Mouse (Mus musculus): Measurements from ENCODE around the gene Limd2. TPM values are rescaled to one million over a fixed set of nuclear protein-coding genes. Genes with fewer than 3 reads are reported as not detected.

The Limd2 gene
- total RNA-seq, 2 experiments from 2014 or later, result 11.8 to 15.0 TPM

GRCm38 (mm10) chr11:106174372-106174771 lies 13.7 kb upstream of the Limd2 start:
- peak in 1 of 2 experiments; percentile 47 for DNase-seq

- DNase-seq, result no peak
Measured at GRCm38 (mm10) chr11:106173228-106173627, 12.6 kb upstream of the Limd2 start.

- DNase-seq, result no peak
Measured at GRCm38 (mm10) chr11:106170807-106171206, 10.1 kb upstream of the Limd2 start.

- no peak for DNase-seq
Measured at GRCm38 (mm10) chr11:106167435-106167834, 6.8 kb upstream of the Limd2 start.

GRCm38 (mm10) chr11:106164601-106165180 lies 4.0 kb upstream of the Limd2 start:
- no peak for DNase-seq

GRCm38 (mm10) chr11:106163546-106163945 lies 2.9 kb upstream of the Limd2 start:
- DNase-seq, result peak in 1 of 2 experiments; percentile 56

GRCm38 (mm10) chr11:106162237-106162636 lies 1.6 kb upstream of the Limd2 start:
- no peak for DNase-seq

- peak; percentile 82 to 90 for DNase-seq
Measured at GRCm38 (mm10) chr11:106159921-106160840, 479 bp downstream of the Limd2 start.

- peak in 1 of 2 experiments; percentile 60 for DNase-seq
Measured at GRCm38 (mm10) chr11:106159216-106159920, 1.3 kb downstream of the Limd2 start.

- DNase-seq, result no peak
Measured at GRCm38 (mm10) chr11:106158930-106159215, 1.8 kb downstream of the Limd2 start.

- DNase-seq, result peak; percentile 40 to 41
Measured at GRCm38 (mm10) chr11:106158081-106158929, 2.4 kb downstream of the Limd2 start.

- DNase-seq, result no peak
Measured at GRCm38 (mm10) chr11:106157154-106157553, 3.5 kb downstream of the Limd2 start.

GRCm38 (mm10) chr11:106156257-106156656 lies 4.4 kb downstream of the Limd2 start:
- no peak for DNase-seq

GRCm38 (mm10) chr11:106155761-106156160 lies 4.9 kb downstream of the Limd2 start:
- no peak for DNase-seq

GRCm38 (mm10) chr11:106154770-106155169 lies 5.9 kb downstream of the Limd2 start:
- DNase-seq, result no peak

- no peak for DNase-seq
Measured at GRCm38 (mm10) chr11:106154091-106154490, 6.6 kb downstream of the Limd2 start.

- DNase-seq, result no peak
Measured at GRCm38 (mm10) chr11:106152132-106152531, 8.5 kb downstream of the Limd2 start.

GRCm38 (mm10) chr11:106151219-106151618 lies 9.4 kb downstream of the Limd2 start:
- DNase-seq, result no peak

GRCm38 (mm10) chr11:106134580-106135528 lies 25.8 kb downstream of the Limd2 start:
- DNase-seq, result peak; percentile 91 to 92

GRCm38 (mm10) chr11:106132516-106132915 lies 28.1 kb downstream of the Limd2 start:
- DNase-seq, result no peak

- no peak for DNase-seq
Measured at GRCm38 (mm10) chr11:106129477-106129876, 31.2 kb downstream of the Limd2 start.
